Comparison of ENCODE assay signal across 8 mouse cellular contexts in genomic region chr10:81342686-81343505, GRCm38 (mm10). TPM values are rescaled to one million over a fixed set of nuclear protein-coding genes. Genes with fewer than 3 reads are reported as not detected.
DNase-seq lines count a peak whose midpoint lies in the region; ATAC-seq and TF ChIP-seq lines count a peak whose summit lies in the region.

TSS of gene Gipc3 (minus strand) at chr10:81343266.

- peak; percentile 58 to 78 for DNase-seq in adrenal gland, adult (ENCODE audit: inconsistent age in 2 of 2, low spot score in 1 of 2)
- DNase-seq in adrenal gland, adult 8-10 months = no peak
- DNase-seq in thymus, adult 2 months = no peak
- no peak for DNase-seq in thymus, postnatal 0 days (ENCODE audit: low spot score)
- DNase-seq in limb, embryonic 10.5 days (ENCODE audit: low spot score) = no peak
- no peak for DNase-seq in ovary, postnatal 14 days (ENCODE audit: low spot score)
- DNase-seq in cerebellum, postnatal 10 days = no peak

- ATAC-seq in neural tube, embryonic 15.5 days (ENCODE audit: low FRiP score) = no peak

- peak within 1 kb of the TSS; percentile 46 for H3K9ac ChIP-seq in neural tube, embryonic 15.5 days (replicated peaks)

- TF ChIP-seq CTCF in thymus, adult 2 months (IDR thresholded peaks at IDR 0.05; ENCODE audit: borderline replicate concordance, control insufficient read depth, extremely low read depth, insufficient read depth, low read length, poor library complexity) = no peak

- H3K4me3 ChIP-seq in thymus, adult 2 months (ENCODE audit: control insufficient read depth, insufficient read depth, low read length) = peak within 1 kb of the TSS; percentile 31
- H3K4me3 ChIP-seq in limb, embryonic 10.5 days = peak within 1 kb of the TSS; percentile 54
- peak within 1 kb of the TSS; percentile 41 for H3K4me3 ChIP-seq in neural tube, embryonic 15.5 days (replicated peaks)

- no peak for TF ChIP-seq POLR2A in thymus, adult 2 months (IDR thresholded peaks at IDR 0.05; ENCODE audit: control insufficient read depth, extremely low read depth, insufficient read depth, low read length, poor library complexity)

- peaks cover 17% of the 10 kb centered on the region for H3K4me1 ChIP-seq in thymus, adult 2 months (replicated peaks; ENCODE audit: control insufficient read depth, insufficient read depth, low read length)
- H3K4me1 ChIP-seq in limb, embryonic 10.5 days = peaks cover 41% of the 10 kb centered on the region
- H3K4me1 ChIP-seq in neural tube, embryonic 15.5 days = peaks cover 19% of the 10 kb centered on the region

- WGBS in thymus, adult 2 months = 7% methylated on average over 63 of the region's 67 CpGs
- WGBS in limb, embryonic 10.5 days = 7% methylated on average over 67 of the region's 67 CpGs
- 4% methylated on average over 61 of the region's 67 CpGs for WGBS in neural tube, embryonic 15.5 days

- H3K9me3 ChIP-seq in limb, embryonic 10.5 days (replicated peaks) = no peaks in the 10 kb centered on the region
- H3K9me3 ChIP-seq in neural tube, embryonic 15.5 days (replicated peaks) = no peaks in the 10 kb centered on the region

- peaks cover 11% of the 10 kb centered on the region for H3K27me3 ChIP-seq in thymus, adult 2 months (ENCODE audit: control insufficient read depth, insufficient read depth, low read length)
- H3K27me3 ChIP-seq in limb, embryonic 10.5 days (ENCODE audit: low read depth, poor library complexity, severe bottlenecking) = peaks cover 87% of the 10 kb centered on the region
- peaks cover 66% of the 10 kb centered on the region for H3K27me3 ChIP-seq in neural tube, embryonic 15.5 days (replicated peaks)

- no peak within 1 kb of the TSS for H3K27ac ChIP-seq in thymus, adult 2 months (ENCODE audit: control insufficient read depth, insufficient read depth, low read length)
- peak within 1 kb of the TSS; percentile 58; the same call in 1 of the 2 replicates for H3K27ac ChIP-seq in limb, embryonic 10.5 days
- H3K27ac ChIP-seq in neural tube, embryonic 15.5 days (replicated peaks) = no peak within 1 kb of the TSS

- H3K36me3 ChIP-seq in thymus, adult 2 months (ENCODE audit: control insufficient read depth, insufficient read depth, low read length) = no peaks in the 10 kb centered on the region
- peaks cover 20% of the 10 kb centered on the region for H3K36me3 ChIP-seq in limb, embryonic 10.5 days
- no peaks in the 10 kb centered on the region for H3K36me3 ChIP-seq in neural tube, embryonic 15.5 days

- H3K4me2 ChIP-seq in neural tube, embryonic 15.5 days = peak within 1 kb of the TSS; percentile 76

RNA-seq across cellular contexts. Expression of gene Gipc3, which starts in this region (rescaled TPM):
- total RNA-seq in adrenal gland, adult 8-10 months (2022) = 10 to 100 TPM in 2 of 4 experiments, 1 to 10 TPM in 2; 3.7 to 17.7 (median 9.3) TPM
- polyA plus RNA-seq in thymus, adult 2 months (2012; rRNA removed) = 0.70 and 0.82 TPM in 2 replicates
- 0.14 and 0.16 TPM in 2 replicates for polyA plus RNA-seq in thymus, postnatal 0 days (2015; fragmentation: Nextera tagmentation; extraction: Ambion mirVana)
- 0.09 TPM in 1 of 2 replicates, not detected in the other for polyA plus RNA-seq in limb, embryonic 10.5 days (2016; fragmentation: Nextera tagmentation; extraction: Ambion mirVana)
- not detected in 2 replicates for polyA plus RNA-seq in neural tube, embryonic 15.5 days (2015; fragmentation: Nextera tagmentation; extraction: Ambion mirVana)

Comparison
In these comparisons a context has a peak if more than half of its experiments do, and no peak if none do; other contexts are left out.
1. DNase-seq: peak in adrenal gland, adult (2 of 2); none in adrenal gland, adult 8-10 months (single experiment), thymus, adult 2 months (single experiment), thymus, postnatal 0 days (single experiment), limb, embryonic 10.5 days (single experiment), ovary, postnatal 14 days (single experiment) and cerebellum, postnatal 10 days (0 of 2).
2. Peak in every context shown above with its lines, with median percentiles within 50 percentile points of each other: H3K4me3 ChIP-seq.